Mouse (Mus musculus) ES-Bruce4 (cell line): Measurements from ENCODE around the gene Brms1. TPM values are rescaled to one million over a fixed set of nuclear protein-coding genes. Genes with fewer than 3 reads are reported as not detected.

Source experiments
- H3K27ac ChIP-seq: 2 replicates; pipeline ENCODE4 v1.5.1; 2012; ENCODE audit warnings: low read length, inconsistent platforms; ENCODE audit not compliant: insufficient read depth
- H3K27me3 ChIP-seq: 2 replicates; pipeline ENCODE4 v1.6.1; 2012; ENCODE audit warnings: mild to moderate bottlenecking, low read length, inconsistent platforms; ENCODE audit not compliant: control insufficient read depth, poor library complexity, insufficient read depth, severe bottlenecking
- H3K36me3 ChIP-seq: 2 replicates; pipeline ENCODE4 v1.6.1; 2012; ENCODE audit warnings: inconsistent platforms, mild to moderate bottlenecking, low read length, moderate library complexity; ENCODE audit not compliant: control insufficient read depth, poor library complexity, insufficient read depth, severe bottlenecking
- H3K4me1 ChIP-seq: one replicate; pipeline ENCODE4 v1.8.1; 2011; ENCODE audit warnings: low read length; ENCODE audit not compliant: control insufficient read depth, insufficient read depth
- H3K4me3 ChIP-seq: 2 replicates; pipeline ENCODE4 v1.5.1; 2011; ENCODE audit warnings: low read depth, mild to moderate bottlenecking, low read length
- H3K9ac ChIP-seq: 2 replicates; pipeline ENCODE4 v1.6.1; 2012; ENCODE audit warnings: low read depth, mild to moderate bottlenecking, inconsistent platforms; ENCODE audit not compliant: poor library complexity, severe bottlenecking
- H3K9me3 ChIP-seq: replicated peaks from 2 replicates; pipeline ENCODE4 v1.6.1; 2012; ENCODE audit warnings: mild to moderate bottlenecking, low read length, inconsistent platforms; ENCODE audit not compliant: control insufficient read depth, poor library complexity, insufficient read depth, severe bottlenecking
- CTCF ChIP-seq: IDR thresholded peaks from one replicate; pipeline ENCODE4 v1.8.1; 2011; ENCODE audit warnings: low read depth, low read length
- EP300 ChIP-seq: IDR thresholded peaks from 2 replicates; pipeline ENCODE4 v1.6.1; 2011; ENCODE audit warnings: low read depth, low read length; ENCODE audit not compliant: insufficient read depth
- POLR2A ChIP-seq: IDR thresholded peaks from one replicate; pipeline ENCODE4 v1.8.1; 2011; ENCODE audit warnings: low read length; ENCODE audit not compliant: insufficient read depth
- polyA plus RNA-seq: library from polyadenylated mRNA; stranded (reverse); fragments of >200 nt; gene quantifications from 2 replicates; pipeline ENCODE4 v1.2.4, GENCODE M21; 2011; ENCODE audit warnings: low read depth; ENCODE audit not compliant: missing spikeins, insufficient read depth, insufficient read length

The Brms1 gene
- polyA plus RNA-seq, 1 experiment, result 24.0 TPM

GRCm38 (mm10) chr19:5071545-5072369 is 30.6 kb downstream of the Brms1 start:
- peak overlapping the region; percentile 74 for H3K9ac ChIP-seq
- H3K27me3 ChIP-seq, result no peaks in the 10 kb centered on the region
- H3K9me3 ChIP-seq, result no peaks in the 10 kb centered on the region
- H3K4me1 ChIP-seq, result peaks cover 6% of the 10 kb centered on the region
- no peaks in the 10 kb centered on the region for H3K36me3 ChIP-seq
- H3K4me3 ChIP-seq, result peak overlapping the region; percentile 78
- TF ChIP-seq EP300 (0 out of 2 replicates have a peak, but pooled peaks have one; percentile 34), CTCF (no peak), POLR2A (peak; percentile 12)
- H3K27ac ChIP-seq, result peak overlapping the region; percentile 83

GRCm38 (mm10) chr19:5072389-5073019 is 31.4 kb downstream of the Brms1 start:
- H3K36me3 ChIP-seq, result no peaks in the 10 kb centered on the region
- peak overlapping the region; percentile 24; the same call in 1 of the 2 replicates for H3K9ac ChIP-seq
- peak overlapping the region; percentile 83 for H3K27ac ChIP-seq
- no peaks in the 10 kb centered on the region for H3K9me3 ChIP-seq
- H3K4me1 ChIP-seq, result no peaks in the 10 kb centered on the region
- no peak for TF ChIP-seq CTCF
- TF ChIP-seq EP300, result no peak
- no peak for TF ChIP-seq POLR2A
- H3K27me3 ChIP-seq, result no peaks in the 10 kb centered on the region
- H3K4me3 ChIP-seq, result peak overlapping the region; percentile 72

GRCm38 (mm10) chr19:5073028-5073427 is 31.9 kb downstream of the Brms1 start:
- peak overlapping the region; percentile 24; the same call in 1 of the 2 replicates for H3K9ac ChIP-seq
- H3K4me1 ChIP-seq, result no peaks in the 10 kb centered on the region

GRCm38 (mm10) chr19:5073518-5073917 is 32.4 kb downstream of the Brms1 start:
- no peak overlapping the region for H3K9ac ChIP-seq
- H3K27ac ChIP-seq, result no peak overlapping the region
- no peaks in the 10 kb centered on the region for H3K36me3 ChIP-seq
- no peaks in the 10 kb centered on the region for H3K4me1 ChIP-seq
- no peaks in the 10 kb centered on the region for H3K27me3 ChIP-seq
- TF ChIP-seq CTCF (no peak), POLR2A (no peak), EP300 (no peak)
- H3K4me3 ChIP-seq, result no peak overlapping the region
- no peaks in the 10 kb centered on the region for H3K9me3 ChIP-seq

More at GRCm38 (mm10) chr19:5073028-5073427, 31.9 kb downstream of the Brms1 start:
- H3K27ac ChIP-seq, result peak overlapping the region; percentile 83
- no peaks in the 10 kb centered on the region for H3K9me3 ChIP-seq
- H3K4me3 ChIP-seq, result peak overlapping the region; percentile 72
- no peaks in the 10 kb centered on the region for H3K36me3 ChIP-seq
- TF ChIP-seq CTCF, result peak; percentile 46
- TF ChIP-seq EP300, result no peak
- H3K27me3 ChIP-seq, result no peaks in the 10 kb centered on the region

GRCm38 (mm10) chr19:5079279-5079678 is 38.1 kb downstream of the Brms1 start:
- Histone ChIP-seq H3K27ac (no peak overlapping the region), H3K36me3 (no peaks in the 10 kb centered on the region), H3K9me3 (no peaks in the 10 kb centered on the region), H3K27me3 (no peaks in the 10 kb centered on the region), H3K4me3 (no peak overlapping the region), H3K4me1 (no peaks in the 10 kb centered on the region), H3K9ac (no peak overlapping the region)
- TF ChIP-seq CTCF (no peak), EP300 (no peak), POLR2A (no peak)

GRCm38 (mm10) chr19:5082005-5082404 is 40.9 kb downstream of the Brms1 start:
- Histone ChIP-seq H3K4me1 (no peaks in the 10 kb centered on the region), H3K36me3 (no peaks in the 10 kb centered on the region), H3K27ac (no peak overlapping the region), H3K27me3 (no peaks in the 10 kb centered on the region), H3K9me3 (no peaks in the 10 kb centered on the region), H3K4me3 (peak overlapping the region; percentile 33), H3K9ac (no peak overlapping the region)
- TF ChIP-seq CTCF, result no peak
- TF ChIP-seq POLR2A, result no peak
- TF ChIP-seq EP300, result no peak
